Mouse (Mus musculus): ENCODE results near the gene Myh2. TPM values are rescaled to one million over a fixed set of nuclear protein-coding genes. Genes with fewer than 3 reads are reported as not detected.

Gene Myh2
- polyA plus RNA-seq, 1 experiment from 2014 or later = not detected

DNA sequence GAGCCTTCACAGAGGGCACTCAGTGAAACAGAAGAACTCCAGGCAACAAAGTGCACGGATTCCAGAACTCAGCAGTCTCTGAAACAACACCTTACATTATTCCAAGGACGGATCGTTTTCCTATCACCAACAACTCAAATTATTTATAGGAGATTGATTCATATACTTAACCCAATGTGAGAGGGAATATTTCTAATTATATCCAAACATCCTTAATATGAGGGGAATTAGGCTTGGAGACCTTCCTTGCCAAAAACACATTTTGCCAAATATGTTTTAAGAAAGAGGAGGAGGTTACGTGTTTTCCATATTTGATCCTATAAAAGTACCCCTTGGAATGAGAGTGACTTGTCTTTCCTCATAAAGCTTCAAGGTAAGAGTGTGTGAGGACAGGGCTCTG, 28.9 kb downstream of the Myh2 start, which contains the start of gene Myh1:
Gene Myh1 (plus strand): TSS at position 301 of the 400 bp plus-strand sequence.
- Histone ChIP-seq H3K27me3 (ENCODE audit: control insufficient read depth, insufficient read depth, low read length) (no peaks in the 10 kb centered on the region), H3K27ac (ENCODE audit: low read depth, low read length) (no peak within 1 kb of the TSS), H3K9me3 (replicated peaks; ENCODE audit: control insufficient read depth, low read length) (no peaks in the 10 kb centered on the region), H3K4me1 (ENCODE audit: control insufficient read depth, insufficient read depth, low read length) (no peaks in the 10 kb centered on the region), H3K4me3 (ENCODE audit: low read depth, low read length) (no peak within 1 kb of the TSS), H3K36me3 (ENCODE audit: control insufficient read depth, insufficient read depth, low read length) (no peaks in the 10 kb centered on the region), H3K4me2 (no peak within 1 kb of the TSS), H3K9ac (ENCODE audit: low read depth, low read length) (no peak within 1 kb of the TSS)
- no peak for ATAC-seq (replicated peaks; ENCODE audit: insufficient number of reproducible peaks, low FRiP score, low TSS enrichment)
- WGBS (ENCODE audit: insufficient replicate concordance) = 72% methylated on average over 4 of the region's 4 CpGs

DNA sequence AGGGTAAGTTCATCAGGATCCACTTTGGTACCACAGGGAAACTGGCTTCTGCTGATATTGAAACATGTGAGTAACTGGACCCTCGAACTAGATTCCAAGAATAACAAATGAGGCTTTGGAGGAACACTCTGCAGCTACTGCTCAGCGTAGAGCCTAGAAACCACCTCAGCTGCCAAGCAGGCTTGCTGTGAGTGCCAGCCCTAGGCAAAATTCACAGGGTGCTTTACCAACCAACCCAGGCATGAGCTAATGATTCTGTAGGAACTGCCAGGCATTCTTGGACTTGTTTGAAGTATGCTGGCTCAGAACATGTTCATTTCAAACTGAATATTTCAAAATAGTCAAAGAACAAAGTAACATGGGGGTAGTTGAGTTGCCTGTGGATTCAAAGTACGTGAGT, 33.9 kb downstream of the Myh2 start:
- H3K27me3 ChIP-seq (ENCODE audit: control insufficient read depth, insufficient read depth, low read length) = no peaks in the 10 kb centered on the region
- H3K4me3 ChIP-seq (ENCODE audit: low read depth, low read length) = no peak overlapping the region
- no peaks in the 10 kb centered on the region for H3K9me3 ChIP-seq (replicated peaks; ENCODE audit: control insufficient read depth, low read length)
- no peak overlapping the region for H3K4me2 ChIP-seq
- no peak overlapping the region for H3K27ac ChIP-seq (ENCODE audit: low read depth, low read length)
- WGBS (ENCODE audit: insufficient replicate concordance) = 84% methylated on average over 3 of the region's 3 CpGs
- ATAC-seq (replicated peaks; ENCODE audit: insufficient number of reproducible peaks, low FRiP score, low TSS enrichment) = no peak
- H3K9ac ChIP-seq (ENCODE audit: low read depth, low read length) = no peak overlapping the region
- no peaks in the 10 kb centered on the region for H3K4me1 ChIP-seq (ENCODE audit: control insufficient read depth, insufficient read depth, low read length)
- no peaks in the 10 kb centered on the region for H3K36me3 ChIP-seq (ENCODE audit: control insufficient read depth, insufficient read depth, low read length)

DNA sequence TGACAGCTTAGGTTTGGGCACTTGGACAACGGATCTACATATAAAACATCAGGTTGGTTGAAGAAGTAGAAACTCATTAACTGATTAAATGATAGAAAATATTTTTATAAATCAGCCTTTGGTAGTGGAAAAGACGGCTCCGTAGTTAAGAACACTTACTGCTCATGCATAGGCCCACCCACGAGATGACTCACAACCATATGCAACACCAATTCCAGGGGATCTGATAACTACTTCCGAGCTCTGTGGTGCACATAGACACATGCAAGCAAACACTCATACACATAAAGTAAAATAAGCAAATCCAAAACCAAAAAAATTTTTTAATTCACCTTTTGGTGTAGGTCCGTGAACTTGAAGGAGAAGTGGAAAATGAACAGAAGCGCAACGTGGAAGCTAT, 51.0 kb downstream of the Myh2 start:
- Histone ChIP-seq H3K9ac (ENCODE audit: low read depth, low read length) (no peak overlapping the region), H3K27ac (ENCODE audit: low read depth, low read length) (no peak overlapping the region), H3K27me3 (ENCODE audit: control insufficient read depth, insufficient read depth, low read length) (no peaks in the 10 kb centered on the region), H3K36me3 (ENCODE audit: control insufficient read depth, insufficient read depth, low read length) (no peaks in the 10 kb centered on the region), H3K4me3 (ENCODE audit: low read depth, low read length) (no peak overlapping the region), H3K9me3 (replicated peaks; ENCODE audit: control insufficient read depth, low read length) (no peaks in the 10 kb centered on the region), H3K4me1 (ENCODE audit: control insufficient read depth, insufficient read depth, low read length) (no peaks in the 10 kb centered on the region), H3K4me2 (no peak overlapping the region)
- no peak for ATAC-seq (replicated peaks; ENCODE audit: insufficient number of reproducible peaks, low FRiP score, low TSS enrichment)
- 84% methylated on average over 8 of the region's 8 CpGs for WGBS (ENCODE audit: insufficient replicate concordance)

DNA sequence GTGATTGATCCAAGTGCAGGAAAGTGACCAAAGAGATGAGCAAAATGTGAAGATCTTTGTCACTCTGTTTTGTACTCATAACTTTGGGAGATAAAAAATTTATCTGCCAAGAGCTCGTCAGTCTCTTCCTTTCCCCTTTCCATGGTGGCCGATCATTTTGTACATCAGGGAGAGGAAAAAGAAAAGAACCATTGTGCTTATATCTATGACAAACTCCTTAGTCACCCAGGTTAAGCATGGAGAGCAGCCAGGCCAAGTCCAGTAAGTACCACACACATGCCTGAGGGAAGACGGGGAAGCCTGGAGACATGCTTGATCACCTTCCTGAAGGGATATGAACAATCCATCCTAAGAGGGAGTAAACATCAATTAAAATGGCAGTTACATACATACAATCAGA, 53.6 kb downstream of the Myh2 start:
- no peak for ATAC-seq (replicated peaks; ENCODE audit: insufficient number of reproducible peaks, low FRiP score, low TSS enrichment)
- H3K27me3 ChIP-seq (ENCODE audit: control insufficient read depth, insufficient read depth, low read length) = no peaks in the 10 kb centered on the region
- no peaks in the 10 kb centered on the region for H3K4me1 ChIP-seq (ENCODE audit: control insufficient read depth, insufficient read depth, low read length)
- H3K9me3 ChIP-seq (replicated peaks; ENCODE audit: control insufficient read depth, low read length) = no peaks in the 10 kb centered on the region
- no peak overlapping the region for H3K9ac ChIP-seq (ENCODE audit: low read depth, low read length)
- no peak overlapping the region for H3K4me3 ChIP-seq (ENCODE audit: low read depth, low read length)
- no peak overlapping the region for H3K27ac ChIP-seq (ENCODE audit: low read depth, low read length)
- 62% methylated on average over 3 of the region's 3 CpGs for WGBS (ENCODE audit: insufficient replicate concordance)
- no peaks in the 10 kb centered on the region for H3K36me3 ChIP-seq (ENCODE audit: control insufficient read depth, insufficient read depth, low read length)
- no peak overlapping the region for H3K4me2 ChIP-seq

DNA sequence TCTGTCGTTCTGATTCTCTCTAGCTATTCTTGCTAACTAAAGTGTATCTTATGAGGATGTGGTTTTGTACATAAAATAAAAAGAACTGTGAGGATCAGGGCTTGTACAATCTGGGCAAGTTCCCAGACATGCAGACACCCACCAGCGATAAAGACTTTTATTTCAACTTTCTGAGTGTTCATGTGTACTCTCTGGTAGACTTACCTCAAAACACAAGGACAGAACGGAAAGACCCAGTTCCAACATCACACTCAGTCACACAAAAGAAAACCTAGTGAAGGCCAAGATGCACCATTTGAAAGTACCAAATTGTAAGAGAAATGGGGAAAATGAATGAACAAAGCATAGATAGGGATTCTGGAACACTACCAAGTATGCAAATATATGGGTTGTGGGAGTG, 57.9 kb downstream of the Myh2 start:
- Histone ChIP-seq H3K9me3 (replicated peaks; ENCODE audit: control insufficient read depth, low read length) (no peaks in the 10 kb centered on the region), H3K36me3 (ENCODE audit: control insufficient read depth, insufficient read depth, low read length) (no peaks in the 10 kb centered on the region), H3K27ac (ENCODE audit: low read depth, low read length) (no peak overlapping the region), H3K4me3 (ENCODE audit: low read depth, low read length) (no peak overlapping the region), H3K4me1 (ENCODE audit: control insufficient read depth, insufficient read depth, low read length) (no peaks in the 10 kb centered on the region), H3K4me2 (no peak overlapping the region), H3K9ac (ENCODE audit: low read depth, low read length) (no peak overlapping the region), H3K27me3 (ENCODE audit: control insufficient read depth, insufficient read depth, low read length) (no peaks in the 10 kb centered on the region)
- WGBS (ENCODE audit: insufficient replicate concordance) = 81% methylated on average over 3 of the region's 3 CpGs
- ATAC-seq (replicated peaks; ENCODE audit: insufficient number of reproducible peaks, low FRiP score, low TSS enrichment) = no peak

DNA sequence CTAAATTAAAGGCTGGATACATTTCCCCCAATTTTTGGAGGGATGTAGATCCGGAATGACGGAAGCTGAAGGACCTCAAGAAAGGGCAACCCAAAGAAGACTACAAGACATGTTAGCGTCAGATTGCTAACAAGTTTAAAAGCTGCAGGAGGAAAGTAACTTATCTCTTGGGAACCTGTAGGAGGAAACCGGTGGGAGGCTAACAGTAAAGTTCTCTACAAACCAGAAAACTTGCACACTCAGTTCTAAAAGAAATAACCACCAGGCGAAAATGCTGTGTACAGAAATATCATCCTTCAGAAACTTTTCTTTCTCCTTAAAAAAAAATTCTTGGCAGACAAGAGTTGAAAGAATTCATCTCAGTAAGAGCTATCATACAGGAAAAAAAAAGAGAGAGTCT, 58.3 kb downstream of the Myh2 start:
- Histone ChIP-seq H3K27ac (ENCODE audit: low read depth, low read length) (no peak overlapping the region), H3K27me3 (ENCODE audit: control insufficient read depth, insufficient read depth, low read length) (no peaks in the 10 kb centered on the region), H3K4me3 (ENCODE audit: low read depth, low read length) (no peak overlapping the region), H3K36me3 (ENCODE audit: control insufficient read depth, insufficient read depth, low read length) (no peaks in the 10 kb centered on the region), H3K4me1 (ENCODE audit: control insufficient read depth, insufficient read depth, low read length) (no peaks in the 10 kb centered on the region), H3K4me2 (no peak overlapping the region), H3K9ac (ENCODE audit: low read depth, low read length) (no peak overlapping the region), H3K9me3 (replicated peaks; ENCODE audit: control insufficient read depth, low read length) (no peaks in the 10 kb centered on the region)
- ATAC-seq (replicated peaks; ENCODE audit: insufficient number of reproducible peaks, low FRiP score, low TSS enrichment) = no peak
- 73% methylated on average over 5 of the region's 5 CpGs for WGBS (ENCODE audit: insufficient replicate concordance)

DNA sequence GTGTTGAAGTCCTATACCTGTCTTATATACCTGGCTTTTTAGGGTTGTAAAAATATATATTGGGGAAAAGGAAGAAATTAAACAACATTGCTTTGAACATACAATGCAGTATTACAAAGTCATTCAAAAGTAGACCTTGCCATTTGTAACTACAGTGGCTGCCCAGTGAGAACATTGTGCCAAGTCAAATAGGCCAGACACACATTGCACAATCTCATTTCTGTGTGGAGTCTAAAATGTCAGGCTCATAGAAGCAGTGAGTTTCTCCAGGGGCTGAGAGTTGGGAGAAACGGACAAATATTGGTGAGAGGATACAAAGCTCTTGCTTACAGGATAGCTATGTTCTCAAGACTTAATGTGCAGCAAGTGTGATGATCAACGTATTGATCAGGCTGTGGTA, 59.1 kb downstream of the Myh2 start:
- Histone ChIP-seq H3K27me3 (ENCODE audit: control insufficient read depth, insufficient read depth, low read length) (no peaks in the 10 kb centered on the region), H3K4me2 (no peak overlapping the region), H3K9me3 (replicated peaks; ENCODE audit: control insufficient read depth, low read length) (no peaks in the 10 kb centered on the region), H3K36me3 (ENCODE audit: control insufficient read depth, insufficient read depth, low read length) (no peaks in the 10 kb centered on the region), H3K4me1 (ENCODE audit: control insufficient read depth, insufficient read depth, low read length) (no peaks in the 10 kb centered on the region), H3K4me3 (ENCODE audit: low read depth, low read length) (no peak overlapping the region), H3K27ac (ENCODE audit: low read depth, low read length) (no peak overlapping the region), H3K9ac (ENCODE audit: low read depth, low read length) (no peak overlapping the region)
- whole genome bisulfite sequencing (ENCODE audit: insufficient replicate concordance) = 83% methylated on average over 2 of the region's 2 CpGs
- ATAC-seq (replicated peaks; ENCODE audit: insufficient number of reproducible peaks, low FRiP score, low TSS enrichment) = no peak

DNA sequence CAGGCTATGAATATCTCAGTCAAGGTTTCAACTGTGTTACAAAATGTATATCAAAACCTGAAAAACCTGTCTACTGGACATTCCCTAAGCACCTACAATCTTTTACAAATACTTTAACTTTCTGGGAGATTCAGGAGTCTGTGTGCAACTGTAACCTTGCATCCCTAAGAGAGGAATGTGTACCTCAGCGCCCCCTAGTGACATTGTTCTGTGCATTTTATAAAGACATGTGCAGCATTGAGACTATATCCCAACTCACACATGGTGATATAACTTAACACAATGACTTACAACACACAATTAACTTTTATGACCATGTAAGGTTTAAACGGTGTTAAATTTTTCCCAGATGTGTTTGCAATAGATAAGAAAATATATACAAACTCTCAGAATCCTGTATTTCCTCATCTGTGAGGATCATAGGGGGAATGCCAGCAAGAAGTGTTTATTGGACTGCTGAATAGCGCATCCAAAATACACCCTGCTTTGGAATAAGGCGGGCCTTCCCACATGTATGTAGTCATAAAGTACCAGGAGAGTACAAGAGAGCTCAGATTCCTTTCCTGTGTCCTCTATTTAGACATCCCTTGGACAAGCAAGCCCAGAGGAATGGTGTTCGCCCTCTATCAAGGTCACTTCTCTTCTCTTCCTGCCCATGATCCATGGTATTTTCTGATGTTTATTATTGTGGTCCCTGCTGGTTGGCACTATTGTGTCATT, 65.0 kb downstream of the Myh2 start:
- Histone ChIP-seq H3K4me2 (no peak overlapping the region), H3K4me1 (ENCODE audit: control insufficient read depth, insufficient read depth, low read length) (no peaks in the 10 kb centered on the region), H3K27me3 (ENCODE audit: control insufficient read depth, insufficient read depth, low read length) (no peaks in the 10 kb centered on the region), H3K4me3 (ENCODE audit: low read depth, low read length) (no peak overlapping the region), H3K9me3 (replicated peaks; ENCODE audit: control insufficient read depth, low read length) (no peaks in the 10 kb centered on the region), H3K27ac (ENCODE audit: low read depth, low read length) (no peak overlapping the region), H3K36me3 (ENCODE audit: control insufficient read depth, insufficient read depth, low read length) (no peaks in the 10 kb centered on the region), H3K9ac (ENCODE audit: low read depth, low read length) (no peak overlapping the region)
- WGBS (ENCODE audit: insufficient replicate concordance) = 52% methylated on average over 5 of the region's 5 CpGs
- no peak for ATAC-seq (replicated peaks; ENCODE audit: insufficient number of reproducible peaks, low FRiP score, low TSS enrichment)

DNA sequence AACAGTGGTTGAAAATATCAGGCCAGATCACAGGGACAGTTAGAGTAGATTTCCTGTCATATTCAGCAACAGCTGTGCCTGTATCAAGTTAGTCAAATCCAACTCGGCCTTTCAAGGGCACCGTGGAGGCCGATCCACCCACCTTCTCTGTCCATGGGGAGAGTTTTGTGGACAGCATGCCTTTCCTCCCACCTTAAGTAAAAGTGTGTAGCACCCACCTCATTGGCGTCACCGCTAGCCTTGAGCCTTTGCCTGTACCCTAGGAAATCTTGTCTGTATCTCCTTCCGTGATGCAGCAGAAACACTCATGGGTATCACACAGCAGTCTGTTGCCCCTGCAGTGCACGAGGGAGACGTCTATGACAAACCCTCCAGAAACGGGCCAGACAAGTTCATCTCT, 66.0 kb downstream of the Myh2 start:
- WGBS (ENCODE audit: insufficient replicate concordance) = 77% methylated on average over 9 of the region's 9 CpGs
- Histone ChIP-seq H3K27me3 (ENCODE audit: control insufficient read depth, insufficient read depth, low read length) (no peaks in the 10 kb centered on the region), H3K36me3 (ENCODE audit: control insufficient read depth, insufficient read depth, low read length) (no peaks in the 10 kb centered on the region), H3K9ac (ENCODE audit: low read depth, low read length) (no peak overlapping the region), H3K4me2 (no peak overlapping the region), H3K4me3 (ENCODE audit: low read depth, low read length) (no peak overlapping the region), H3K9me3 (replicated peaks; ENCODE audit: control insufficient read depth, low read length) (no peaks in the 10 kb centered on the region), H3K27ac (ENCODE audit: low read depth, low read length) (no peak overlapping the region), H3K4me1 (ENCODE audit: control insufficient read depth, insufficient read depth, low read length) (no peaks in the 10 kb centered on the region)
- ATAC-seq (replicated peaks; ENCODE audit: insufficient number of reproducible peaks, low FRiP score, low TSS enrichment) = no peak
